Mouse (Mus musculus): ENCODE results near the gene Ccsap. TPM values are rescaled to one million over a fixed set of nuclear protein-coding genes. Genes with fewer than 3 reads are reported as not detected.

Ccsap gene
- polyA plus RNA-seq, 1 experiment from 2014 or later = 3.0 TPM

DNA sequence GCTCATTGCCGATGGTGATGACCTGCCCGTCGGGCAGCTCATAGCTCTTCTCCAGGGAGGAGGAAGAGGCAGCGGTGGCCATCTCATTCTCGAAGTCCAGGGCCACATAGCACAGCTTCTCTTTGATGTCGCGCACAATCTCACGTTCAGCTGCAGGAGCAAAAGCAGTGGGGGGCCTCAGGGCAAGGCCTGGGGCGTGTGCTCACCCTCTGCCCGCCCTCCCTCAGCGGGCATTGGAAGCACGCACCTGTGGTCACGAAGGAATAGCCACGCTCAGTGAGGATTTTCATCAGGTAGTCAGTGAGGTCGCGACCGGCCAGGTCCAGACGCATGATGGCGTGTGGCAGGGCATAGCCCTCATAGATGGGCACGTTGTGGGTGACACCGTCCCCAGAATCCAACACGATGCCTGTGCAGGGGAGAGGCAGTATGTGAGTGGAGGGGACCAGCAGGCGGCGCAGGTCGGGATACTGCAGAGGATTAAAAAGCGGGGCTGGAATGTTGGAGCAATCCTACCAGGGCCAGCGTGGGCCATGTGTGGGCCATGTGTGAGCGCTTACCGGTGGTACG lies 32.7 kb upstream of the Ccsap start:
- Histone ChIP-seq H3K9me3 (no peaks in the 10 kb centered on the region), H3K9ac (no peak overlapping the region), H3K27ac (no peak overlapping the region), H3K4me1 (peaks cover 15% of the 10 kb centered on the region), H3K36me3 (no peaks in the 10 kb centered on the region), H3K4me2 (no peak overlapping the region), H3K27me3 (peaks cover 73% of the 10 kb centered on the region), H3K4me3 (peak overlapping the region; percentile 24)
- no peak for ATAC-seq (ENCODE audit: insufficient number of reproducible peaks, low FRiP score, low TSS enrichment, low read depth)
- 8% methylated on average over 30 of the region's 30 CpGs for WGBS

- H3K27ac ChIP-seq = no peak overlapping the region
- no peaks in the 10 kb centered on the region for H3K9me3 ChIP-seq
- H3K27me3 ChIP-seq = peaks cover 73% of the 10 kb centered on the region
- peak overlapping the region; percentile 43 for H3K4me2 ChIP-seq
- no peaks in the 10 kb centered on the region for H3K36me3 ChIP-seq
- H3K4me3 ChIP-seq = peak overlapping the region; percentile 24
- 0 out of 2 replicates have a peak overlapping the region, but pooled peaks have one; percentile 14 for H3K9ac ChIP-seq
- ATAC-seq (ENCODE audit: insufficient number of reproducible peaks, low FRiP score, low TSS enrichment, low read depth) = no peak
- 1% methylated on average over 49 of the region's 49 CpGs for WGBS
- peaks cover 15% of the 10 kb centered on the region for H3K4me1 ChIP-seq
These were observed 32.0 kb upstream of the Ccsap start for GRCm38 (mm10) chr8:123891883-123892585.

GRCm38 (mm10) chr8:123891271-123891670 lies 31.3 kb upstream of the Ccsap start:
- H3K4me3 ChIP-seq = peak overlapping the region; percentile 24
- peak overlapping the region; percentile 43 for H3K4me2 ChIP-seq

GRCm38 (mm10) chr8:123889797-123890196 lies 29.8 kb upstream of the Ccsap start:
- H3K4me1 ChIP-seq = peaks cover 21% of the 10 kb centered on the region
- no peaks in the 10 kb centered on the region for H3K9me3 ChIP-seq
- WGBS = 70% methylated on average over 4 of the region's 4 CpGs
- no peaks in the 10 kb centered on the region for H3K36me3 ChIP-seq
- H3K9ac ChIP-seq = no peak overlapping the region
- H3K27ac ChIP-seq = no peak overlapping the region
- no peak for ATAC-seq (ENCODE audit: insufficient number of reproducible peaks, low FRiP score, low TSS enrichment, low read depth)
- peaks cover 51% of the 10 kb centered on the region for H3K27me3 ChIP-seq
- H3K4me2 ChIP-seq = no peak overlapping the region
- H3K4me3 ChIP-seq = no peak overlapping the region

More at GRCm38 (mm10) chr8:123891271-123891670, 31.3 kb upstream of the Ccsap start:
- ATAC-seq (ENCODE audit: insufficient number of reproducible peaks, low FRiP score, low TSS enrichment, low read depth) = no peak
- no peaks in the 10 kb centered on the region for H3K9me3 ChIP-seq
- H3K9ac ChIP-seq = no peak overlapping the region
- no peaks in the 10 kb centered on the region for H3K36me3 ChIP-seq
- no peak overlapping the region for H3K27ac ChIP-seq
- H3K27me3 ChIP-seq = peaks cover 66% of the 10 kb centered on the region
- WGBS = 0% methylated on average over 11 of the region's 11 CpGs
- peaks cover 15% of the 10 kb centered on the region for H3K4me1 ChIP-seq

DNA sequence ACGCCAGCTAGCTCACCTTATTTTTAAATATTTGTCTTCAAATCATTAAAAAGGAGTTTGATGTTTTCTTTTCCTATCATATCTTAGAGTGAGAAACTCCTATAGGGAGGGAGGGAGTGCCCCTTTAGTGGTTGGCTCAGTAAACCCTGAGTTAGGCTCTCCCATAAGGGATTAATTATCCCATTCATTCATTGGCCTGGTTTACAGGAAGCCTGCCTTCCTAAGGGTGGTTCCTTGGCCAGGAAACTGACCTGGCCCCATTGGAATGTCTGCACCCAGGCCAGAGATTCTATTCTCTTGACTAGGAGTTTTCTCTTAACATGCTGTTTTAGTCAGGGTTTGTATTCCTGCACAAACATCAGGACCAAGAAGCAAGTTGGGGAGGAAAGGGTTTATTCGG lies 27.9 kb upstream of the Ccsap start:
- no peak overlapping the region for H3K4me3 ChIP-seq
- no peaks in the 10 kb centered on the region for H3K9me3 ChIP-seq
- H3K27me3 ChIP-seq = peaks cover 43% of the 10 kb centered on the region
- no peak overlapping the region for H3K27ac ChIP-seq
- H3K4me1 ChIP-seq = peaks cover 29% of the 10 kb centered on the region
- H3K4me2 ChIP-seq = no peak overlapping the region
- no peak overlapping the region for H3K9ac ChIP-seq
- H3K36me3 ChIP-seq = no peaks in the 10 kb centered on the region
- no peak for ATAC-seq (ENCODE audit: insufficient number of reproducible peaks, low FRiP score, low TSS enrichment, low read depth)
- 81% methylated on average over 2 of the region's 2 CpGs for WGBS

DNA sequence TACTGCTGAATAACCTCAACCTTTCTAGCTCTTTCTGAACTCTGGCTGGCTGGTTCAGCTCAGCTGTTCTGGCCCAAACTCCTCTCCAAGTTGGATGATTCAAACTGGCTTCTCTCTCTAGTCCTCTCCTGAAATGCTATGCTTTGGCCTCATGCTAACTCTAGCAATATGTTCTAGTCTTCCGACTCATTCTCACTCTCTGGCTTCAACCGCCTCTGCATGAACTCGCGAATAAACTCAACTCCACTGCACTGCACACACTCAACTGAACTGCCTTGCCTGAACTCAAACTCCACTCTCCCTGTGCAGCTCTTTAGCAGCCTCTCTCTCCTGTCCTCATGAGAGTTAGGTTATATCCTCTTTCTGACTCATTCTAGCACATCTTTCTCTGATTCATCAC lies 27.2 kb upstream of the Ccsap start:
- 94% methylated on average over 4 of the region's 4 CpGs for WGBS
- Histone ChIP-seq H3K4me2 (no peak overlapping the region), H3K36me3 (no peaks in the 10 kb centered on the region), H3K27ac (no peak overlapping the region), H3K9ac (no peak overlapping the region), H3K4me1 (peaks cover 22% of the 10 kb centered on the region), H3K4me3 (no peak overlapping the region), H3K9me3 (no peaks in the 10 kb centered on the region), H3K27me3 (peaks cover 35% of the 10 kb centered on the region)
- no peak for ATAC-seq (ENCODE audit: insufficient number of reproducible peaks, low FRiP score, low TSS enrichment, low read depth)

DNA sequence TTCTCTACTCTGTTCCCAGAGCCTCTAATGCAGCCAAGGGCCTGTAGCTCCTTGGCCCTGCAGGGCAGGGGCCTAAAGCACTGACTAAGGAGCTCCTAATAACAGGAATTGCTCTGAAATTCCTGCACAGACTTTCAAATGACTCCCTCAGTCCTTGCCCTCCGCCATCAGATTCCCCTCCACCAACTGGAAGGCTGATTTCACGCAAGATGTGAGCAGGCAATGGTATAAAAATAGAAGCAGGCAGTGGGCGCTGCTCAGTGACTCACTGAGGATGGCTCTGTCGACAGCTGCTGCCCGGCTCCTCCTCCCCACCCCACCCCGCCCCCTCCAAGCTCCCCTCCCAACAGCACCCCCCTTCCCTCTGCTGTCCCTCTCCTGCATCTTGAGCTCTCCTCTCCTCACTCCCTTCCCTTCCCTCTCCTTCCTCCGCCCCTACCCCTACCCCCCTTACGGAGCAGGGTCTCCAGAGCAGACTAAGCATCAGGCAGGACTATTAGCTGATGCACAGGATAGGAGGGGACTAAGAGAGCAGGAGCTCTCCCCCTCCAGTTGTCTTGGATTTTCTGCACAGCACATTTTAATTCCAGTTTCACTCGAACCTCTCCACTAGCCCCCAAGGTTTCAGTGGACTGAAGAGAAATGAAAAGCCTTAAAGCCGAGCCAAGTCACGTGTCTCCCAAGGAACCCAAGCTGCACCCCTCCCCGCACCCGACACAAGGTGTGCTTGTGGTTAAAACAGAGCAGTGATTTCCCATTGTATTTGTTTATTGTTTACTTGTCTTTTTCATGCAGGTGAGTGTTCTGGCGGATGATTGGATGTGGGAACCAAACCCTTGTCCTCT lies 24.9 kb upstream of the Ccsap start:
- Histone ChIP-seq H3K36me3 (no peaks in the 10 kb centered on the region), H3K4me3 (no peak overlapping the region), H3K27ac (peak overlapping the region; percentile 61; the same call in 1 of the 2 replicates), H3K4me1 (peaks cover 14% of the 10 kb centered on the region), H3K9ac (no peak overlapping the region), H3K9me3 (no peaks in the 10 kb centered on the region), H3K27me3 (peaks cover 13% of the 10 kb centered on the region), H3K4me2 (peak overlapping the region; percentile 19; the same call in 1 of the 2 replicates)
- ATAC-seq (ENCODE audit: insufficient number of reproducible peaks, low FRiP score, low TSS enrichment, low read depth) = 0 out of 2 replicates have a peak, but pooled peaks have one; percentile 43
- WGBS = 6% methylated on average over 13 of the region's 14 CpGs

DNA sequence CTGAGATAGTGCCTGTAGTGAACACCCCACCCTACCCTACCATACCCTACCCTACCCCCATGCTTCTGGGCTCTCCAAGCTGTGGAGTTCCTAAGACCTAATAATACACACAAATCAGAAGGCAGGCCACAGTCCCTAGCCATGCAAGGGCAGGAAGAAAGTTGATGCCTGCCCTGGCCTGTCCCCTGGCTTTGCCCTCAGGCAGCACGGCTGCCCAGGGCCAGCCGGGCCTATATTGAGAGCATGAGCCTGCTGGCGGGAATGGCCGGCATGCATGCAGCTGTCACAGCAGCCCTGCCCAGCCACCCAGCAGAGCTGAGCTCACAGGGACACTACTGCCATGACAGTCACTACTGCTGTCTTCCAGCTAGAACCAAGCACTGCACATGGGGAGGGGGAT lies 23.1 kb upstream of the Ccsap start:
- H3K4me1 ChIP-seq = peaks cover 14% of the 10 kb centered on the region
- no peaks in the 10 kb centered on the region for H3K36me3 ChIP-seq
- WGBS = 57% methylated on average over 4 of the region's 4 CpGs
- no peak overlapping the region for H3K4me3 ChIP-seq
- ATAC-seq (ENCODE audit: insufficient number of reproducible peaks, low FRiP score, low TSS enrichment, low read depth) = peak; percentile 46; the same call in 1 of the 2 replicates
- H3K9me3 ChIP-seq = no peaks in the 10 kb centered on the region
- no peak overlapping the region for H3K9ac ChIP-seq
- H3K4me2 ChIP-seq = no peak overlapping the region
- no peak overlapping the region for H3K27ac ChIP-seq
- H3K27me3 ChIP-seq = peaks cover 10% of the 10 kb centered on the region

- Histone ChIP-seq H3K36me3 (no peaks in the 10 kb centered on the region), H3K9me3 (no peaks in the 10 kb centered on the region), H3K4me3 (no peak overlapping the region), H3K27ac (peak overlapping the region; percentile 1; the same call in 1 of the 2 replicates), H3K4me1 (peaks cover 14% of the 10 kb centered on the region), H3K27me3 (peaks cover 10% of the 10 kb centered on the region), H3K4me2 (no peak overlapping the region), H3K9ac (no peak overlapping the region)
- WGBS = 61% methylated on average over 2 of the region's 2 CpGs
- no peak for ATAC-seq (ENCODE audit: insufficient number of reproducible peaks, low FRiP score, low TSS enrichment, low read depth)
These were observed 22.4 kb upstream of the Ccsap start for GRCm38 (mm10) chr8:123882412-123882811.

DNA sequence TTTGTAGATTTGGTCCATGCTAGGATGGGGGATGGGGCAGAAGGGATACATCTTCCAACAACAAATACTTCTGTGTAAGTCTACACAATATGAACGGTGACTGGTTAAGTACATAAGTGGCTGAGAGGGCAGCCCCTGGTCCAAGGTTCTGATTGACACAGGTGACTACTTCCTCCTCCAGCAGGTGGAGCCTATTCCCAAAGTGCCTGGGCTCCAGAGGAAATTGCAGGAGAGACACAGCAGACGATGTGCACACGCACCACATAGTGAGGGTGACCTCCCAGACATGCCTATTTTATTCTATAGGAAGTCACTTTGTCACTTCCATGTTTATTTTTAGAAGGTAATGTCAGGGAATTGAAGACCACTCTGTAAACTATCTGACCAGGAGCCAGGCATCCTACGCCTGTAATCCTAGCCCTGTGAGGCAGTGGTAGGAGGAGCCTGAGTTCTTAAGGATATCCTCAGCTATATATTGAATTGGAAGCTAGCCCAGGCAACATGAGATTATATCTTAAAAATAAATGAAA lies 20.9 kb upstream of the Ccsap start:
- Histone ChIP-seq H3K9ac (no peak overlapping the region), H3K4me3 (no peak overlapping the region), H3K4me2 (no peak overlapping the region), H3K27me3 (peaks cover 10% of the 10 kb centered on the region), H3K27ac (no peak overlapping the region), H3K36me3 (no peaks in the 10 kb centered on the region), H3K4me1 (peaks cover 14% of the 10 kb centered on the region), H3K9me3 (no peaks in the 10 kb centered on the region)
- ATAC-seq (ENCODE audit: insufficient number of reproducible peaks, low FRiP score, low TSS enrichment, low read depth) = no peak
- 43% methylated on average over 4 of the region's 4 CpGs for WGBS

DNA sequence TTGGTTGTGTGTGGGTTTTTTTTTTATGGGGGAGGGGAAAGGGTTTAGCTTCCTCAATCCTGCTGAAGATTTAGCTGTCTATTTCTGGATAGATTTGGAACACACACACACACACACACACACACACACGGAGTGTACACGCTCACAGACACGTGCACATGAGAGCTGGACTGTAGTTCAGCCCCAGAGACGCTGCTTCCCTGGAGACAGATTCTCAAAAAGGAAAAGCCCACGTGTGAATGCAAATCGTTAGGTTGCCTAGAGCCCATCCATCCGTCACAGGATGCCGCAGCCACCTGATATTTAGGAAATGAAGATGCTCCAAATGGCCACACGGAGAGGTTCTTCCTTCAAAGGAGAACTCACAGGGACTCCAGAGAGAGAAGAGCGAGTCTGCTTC lies 20.3 kb upstream of the Ccsap start:
- Histone ChIP-seq H3K27me3 (peaks cover 10% of the 10 kb centered on the region), H3K9me3 (no peaks in the 10 kb centered on the region), H3K4me2 (no peak overlapping the region), H3K27ac (no peak overlapping the region), H3K4me3 (no peak overlapping the region), H3K9ac (no peak overlapping the region), H3K4me1 (peaks cover 13% of the 10 kb centered on the region), H3K36me3 (no peaks in the 10 kb centered on the region)
- ATAC-seq (ENCODE audit: insufficient number of reproducible peaks, low FRiP score, low TSS enrichment, low read depth) = no peak
- 64% methylated on average over 10 of the region's 10 CpGs for WGBS
